Mouse (Mus musculus): ENCODE measurements around the gene Apoc3. TPM values are rescaled to one million over a fixed set of nuclear protein-coding genes. Genes with fewer than 3 reads are reported as not detected.

Apoc3 gene
- polyA plus RNA-seq, 1 experiment from 2014 or later, result not detected

DNA sequence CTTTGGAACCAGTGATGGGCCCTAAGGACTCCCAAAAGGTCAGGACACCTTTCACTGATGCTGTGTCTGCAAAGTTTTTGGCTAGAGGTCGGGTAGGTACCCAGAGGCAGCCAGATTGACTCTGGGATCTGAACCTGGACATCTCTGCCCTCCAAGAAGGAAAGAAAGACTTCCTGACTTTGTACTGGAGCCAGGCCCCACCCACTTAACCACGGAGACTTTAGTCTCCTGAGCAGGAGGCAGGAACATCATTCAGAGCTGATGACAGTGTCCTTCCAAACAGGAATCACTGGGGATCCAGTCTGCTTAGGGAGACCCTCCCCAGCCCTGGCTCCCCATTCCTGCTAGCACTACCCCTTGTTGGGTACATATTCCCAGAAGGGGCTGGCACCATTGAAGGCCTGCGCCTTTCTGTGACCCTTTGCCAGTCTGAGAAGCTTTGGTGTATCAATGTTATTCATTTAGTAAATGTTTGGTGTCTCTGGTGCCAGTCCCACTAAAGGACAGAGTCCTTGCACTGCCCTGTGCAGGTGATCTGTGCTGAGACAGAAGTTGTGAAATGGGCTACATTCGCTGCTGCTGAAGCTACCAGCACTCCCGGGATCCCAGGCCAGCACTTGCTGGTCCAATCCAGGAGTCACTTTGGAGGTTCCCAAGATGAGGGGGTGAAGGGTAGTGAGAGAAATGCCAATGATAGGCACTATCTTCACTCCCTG is 10.3 kb downstream of the Apoc3 start:
- ATAC-seq (ENCODE audit: low FRiP score, low TSS enrichment), result no peak
- WGBS, result 64% methylated on average over 5 of the region's 5 CpGs
- peaks cover 33% of the 10 kb centered on the region for H3K36me3 ChIP-seq (ENCODE audit: control insufficient read depth, insufficient read depth, low read length)

DNA sequence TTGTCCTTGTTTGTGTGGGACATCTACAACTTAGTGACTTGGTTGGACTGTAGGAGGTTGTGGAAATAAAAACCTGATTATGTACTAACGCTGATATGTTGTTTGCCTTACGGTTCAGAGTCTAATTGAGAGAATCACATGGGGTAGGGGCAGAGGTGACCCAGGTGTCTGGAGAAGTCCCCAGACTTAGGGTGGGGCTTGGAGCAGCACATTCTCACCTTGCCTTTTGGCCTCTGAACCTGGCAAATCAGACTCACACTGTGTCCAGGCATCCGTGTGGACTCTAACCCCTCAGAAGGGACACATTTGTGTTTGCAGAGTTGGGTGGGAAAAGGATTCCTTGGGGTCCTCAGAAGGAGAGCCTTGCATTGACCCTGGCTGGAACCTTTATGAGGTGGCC is 11.3 kb downstream of the Apoc3 start:
- no peaks in the 10 kb centered on the region for H3K4me1 ChIP-seq (ENCODE audit: control insufficient read depth, insufficient read depth, low read length)
- no peak overlapping the region for H3K4me2 ChIP-seq (ENCODE audit: low read length)
- peaks cover 43% of the 10 kb centered on the region for H3K36me3 ChIP-seq (ENCODE audit: control insufficient read depth, insufficient read depth, low read length)
- DNase-seq (no peak), ATAC-seq (ENCODE audit: low FRiP score, low TSS enrichment) (no peak)
- WGBS, result 90% methylated on average over 3 of the region's 3 CpGs
- H3K27ac ChIP-seq (replicated peaks; ENCODE audit: low read depth, low read length), result no peak overlapping the region
- no peaks in the 10 kb centered on the region for H3K27me3 ChIP-seq (ENCODE audit: control insufficient read depth, insufficient read depth, low read length)
- H3K4me3 ChIP-seq (replicated peaks; ENCODE audit: low read depth, low read length), result no peak overlapping the region
- no peaks in the 10 kb centered on the region for H3K9me3 ChIP-seq (ENCODE audit: control insufficient read depth, low read length)
- H3K9ac ChIP-seq (replicated peaks; ENCODE audit: low read length), result no peak overlapping the region

More for the DNA sequence above, 10.3 kb downstream of the Apoc3 start:
- Histone ChIP-seq H3K9me3 (ENCODE audit: control insufficient read depth, low read length) (no peaks in the 10 kb centered on the region), H3K4me1 (ENCODE audit: control insufficient read depth, insufficient read depth, low read length) (no peaks in the 10 kb centered on the region), H3K9ac (replicated peaks; ENCODE audit: low read length) (no peak overlapping the region), H3K4me2 (ENCODE audit: low read length) (no peak overlapping the region), H3K27me3 (ENCODE audit: control insufficient read depth, insufficient read depth, low read length) (no peaks in the 10 kb centered on the region), H3K4me3 (replicated peaks; ENCODE audit: low read depth, low read length) (no peak overlapping the region), H3K27ac (replicated peaks; ENCODE audit: low read depth, low read length) (no peak overlapping the region)
- no peak for DNase-seq

DNA sequence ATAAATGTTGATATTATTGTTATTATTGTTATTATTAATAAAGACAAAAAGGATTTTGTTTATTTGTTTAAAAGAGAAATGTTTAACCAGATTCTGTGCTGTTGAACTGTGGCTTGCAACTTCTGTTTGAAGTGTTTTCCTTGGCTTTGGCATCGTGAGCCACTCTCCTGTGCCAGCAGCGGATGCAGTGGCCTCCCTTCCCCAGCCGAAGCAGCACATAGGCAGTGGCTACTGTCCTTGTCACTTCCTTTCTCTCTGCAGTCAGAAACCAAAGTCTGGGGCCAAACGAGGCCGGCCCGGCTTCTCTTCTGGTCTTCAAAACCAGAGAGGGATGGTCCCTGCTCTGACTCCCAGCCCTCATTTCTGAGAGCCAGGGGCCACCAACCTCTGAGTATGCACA is 12.3 kb downstream of the Apoc3 start:
- H3K4me1 ChIP-seq (ENCODE audit: control insufficient read depth, insufficient read depth, low read length), result no peaks in the 10 kb centered on the region
- no peak overlapping the region for H3K4me3 ChIP-seq (replicated peaks; ENCODE audit: low read depth, low read length)
- H3K4me2 ChIP-seq (ENCODE audit: low read length), result no peak overlapping the region
- WGBS, result 93% methylated on average over 6 of the region's 6 CpGs
- no peaks in the 10 kb centered on the region for H3K9me3 ChIP-seq (ENCODE audit: control insufficient read depth, low read length)
- DNase-seq (no peak), ATAC-seq (ENCODE audit: low FRiP score, low TSS enrichment) (no peak)
- no peaks in the 10 kb centered on the region for H3K27me3 ChIP-seq (ENCODE audit: control insufficient read depth, insufficient read depth, low read length)
- H3K36me3 ChIP-seq (ENCODE audit: control insufficient read depth, insufficient read depth, low read length), result peaks cover 43% of the 10 kb centered on the region
- no peak overlapping the region for H3K9ac ChIP-seq (replicated peaks; ENCODE audit: low read length)
- no peak overlapping the region for H3K27ac ChIP-seq (replicated peaks; ENCODE audit: low read depth, low read length)

DNA sequence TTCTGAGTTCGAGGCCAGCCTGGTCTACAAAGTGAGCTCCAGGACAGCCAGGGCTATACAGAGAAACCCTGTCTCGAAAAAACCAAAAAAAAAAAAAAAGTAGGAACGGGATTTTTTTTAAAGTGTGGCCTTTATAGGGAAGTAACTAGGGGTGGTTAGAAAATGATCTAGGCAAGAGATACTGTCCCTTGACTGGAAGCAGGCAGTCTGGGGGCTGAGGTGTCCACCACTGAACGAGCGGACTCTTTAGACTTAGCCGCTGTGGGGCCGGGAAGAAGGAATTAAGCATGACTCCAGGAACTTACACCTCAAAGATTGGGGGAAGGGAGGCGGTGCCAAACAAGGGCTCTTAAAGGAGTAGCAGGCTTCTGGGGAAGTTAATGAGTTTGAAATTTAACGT is 17.3 kb downstream of the Apoc3 start:
- peaks cover 55% of the 10 kb centered on the region for H3K36me3 ChIP-seq (ENCODE audit: control insufficient read depth, insufficient read depth, low read length)
- 86% methylated on average over 9 of the region's 9 CpGs for WGBS
- ATAC-seq (ENCODE audit: low FRiP score, low TSS enrichment), result no peak

DNA sequence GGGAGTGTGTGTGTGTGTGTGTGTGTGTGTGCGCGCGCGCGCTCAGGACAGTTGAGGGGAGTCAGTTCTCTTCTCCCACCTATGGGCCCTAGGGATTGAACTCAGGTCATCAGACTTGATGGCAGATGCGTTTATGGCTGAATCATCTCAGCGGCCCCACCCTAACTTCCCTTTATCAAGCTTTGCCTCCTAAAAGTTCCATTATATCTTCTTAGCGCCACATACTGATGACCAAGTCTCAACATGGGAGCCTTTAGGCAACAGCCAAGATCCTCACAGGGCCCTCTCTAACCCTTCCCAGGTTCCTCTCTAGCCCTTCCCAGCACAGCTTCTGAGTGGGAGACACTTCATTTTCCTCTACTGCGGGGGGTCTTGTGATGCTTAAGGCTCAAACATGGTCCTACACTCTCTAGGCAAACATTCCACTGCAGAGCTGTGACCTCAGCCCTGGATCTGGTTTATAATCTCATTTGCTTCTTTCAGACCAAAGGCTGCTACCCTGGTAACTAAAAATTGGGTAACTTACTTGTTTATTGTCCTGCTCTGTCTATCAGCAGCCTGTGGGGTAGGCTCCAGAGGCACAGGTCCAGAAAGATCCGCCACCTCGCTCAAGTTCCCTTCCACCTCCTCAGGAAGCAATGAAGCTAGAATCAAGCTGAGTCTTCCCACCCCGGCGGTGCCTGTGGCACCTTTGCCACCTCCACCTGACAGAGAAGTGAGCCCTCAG is 18.5 kb downstream of the Apoc3 start:
- DNase-seq (no peak), ATAC-seq (ENCODE audit: low FRiP score, low TSS enrichment) (no peak)
- Histone ChIP-seq H3K4me3 (replicated peaks; ENCODE audit: low read depth, low read length) (no peak overlapping the region), H3K4me2 (ENCODE audit: low read length) (no peak overlapping the region), H3K36me3 (ENCODE audit: control insufficient read depth, insufficient read depth, low read length) (peaks cover 53% of the 10 kb centered on the region), H3K9me3 (ENCODE audit: control insufficient read depth, low read length) (no peaks in the 10 kb centered on the region), H3K27me3 (ENCODE audit: control insufficient read depth, insufficient read depth, low read length) (no peaks in the 10 kb centered on the region), H3K27ac (replicated peaks; ENCODE audit: low read depth, low read length) (no peak overlapping the region), H3K9ac (replicated peaks; ENCODE audit: low read length) (no peak overlapping the region), H3K4me1 (ENCODE audit: control insufficient read depth, insufficient read depth, low read length) (no peaks in the 10 kb centered on the region)
- 97% methylated on average over 13 of the region's 13 CpGs for WGBS

More for the DNA sequence above, 17.3 kb downstream of the Apoc3 start:
- no peak for DNase-seq
- no peak overlapping the region for H3K27ac ChIP-seq (replicated peaks; ENCODE audit: low read depth, low read length)
- H3K9ac ChIP-seq (replicated peaks; ENCODE audit: low read length), result no peak overlapping the region
- no peaks in the 10 kb centered on the region for H3K4me1 ChIP-seq (ENCODE audit: control insufficient read depth, insufficient read depth, low read length)
- H3K9me3 ChIP-seq (ENCODE audit: control insufficient read depth, low read length), result no peaks in the 10 kb centered on the region
- H3K4me3 ChIP-seq (replicated peaks; ENCODE audit: low read depth, low read length), result no peak overlapping the region
- no peak overlapping the region for H3K4me2 ChIP-seq (ENCODE audit: low read length)
- H3K27me3 ChIP-seq (ENCODE audit: control insufficient read depth, insufficient read depth, low read length), result no peaks in the 10 kb centered on the region

DNA sequence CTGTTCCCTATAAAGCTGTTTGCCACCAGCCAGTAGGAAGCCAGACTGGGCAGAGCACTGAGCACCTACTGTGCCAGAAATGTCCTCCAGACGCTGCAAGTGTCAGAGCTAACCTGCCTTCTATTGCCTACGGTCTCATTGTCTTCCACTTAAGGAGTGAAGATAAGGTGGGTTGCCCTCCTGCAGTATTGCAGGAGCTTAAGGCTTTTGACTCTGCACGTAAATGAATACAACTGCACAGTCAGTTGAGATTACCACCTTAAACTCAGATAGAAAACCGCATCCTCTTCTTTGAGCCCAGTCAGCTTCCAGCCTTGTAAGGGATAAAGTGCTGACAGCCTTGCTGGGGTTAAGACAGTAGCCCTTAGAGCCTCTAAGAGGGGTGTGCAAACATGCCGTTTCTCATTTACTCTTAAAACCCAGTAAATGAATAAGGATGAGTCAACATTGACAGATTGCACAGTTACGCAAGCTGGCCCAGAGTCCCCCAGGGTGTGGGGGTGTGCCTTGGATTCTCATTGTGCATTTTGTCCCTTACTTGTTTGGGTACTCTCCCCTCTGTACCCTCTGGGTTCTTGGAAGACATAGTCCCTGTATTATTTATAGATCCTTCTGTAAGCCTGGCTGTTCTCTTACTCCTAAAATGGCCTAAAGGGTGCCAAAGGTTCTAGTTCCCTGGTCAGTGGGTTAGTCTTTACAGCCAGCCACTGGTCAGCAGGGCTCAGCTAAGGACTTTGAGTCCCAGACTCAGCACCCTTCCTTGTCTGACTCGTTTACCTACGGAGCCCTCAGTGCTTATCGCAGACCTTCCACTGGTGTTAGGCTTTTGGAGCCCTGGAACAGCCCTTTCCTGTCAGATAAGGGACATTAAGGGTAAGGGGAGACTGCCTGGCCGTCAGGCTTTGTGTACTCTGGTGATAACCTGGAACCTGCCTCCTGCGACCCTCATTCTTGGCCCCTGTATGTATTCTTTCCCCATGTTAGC is 19.8 kb downstream of the Apoc3 start:
- Histone ChIP-seq H3K27me3 (ENCODE audit: control insufficient read depth, insufficient read depth, low read length) (no peaks in the 10 kb centered on the region), H3K9me3 (ENCODE audit: control insufficient read depth, low read length) (no peaks in the 10 kb centered on the region), H3K36me3 (ENCODE audit: control insufficient read depth, insufficient read depth, low read length) (peaks cover 52% of the 10 kb centered on the region), H3K27ac (replicated peaks; ENCODE audit: low read depth, low read length) (no peak overlapping the region), H3K4me3 (replicated peaks; ENCODE audit: low read depth, low read length) (no peak overlapping the region), H3K9ac (replicated peaks; ENCODE audit: low read length) (no peak overlapping the region), H3K4me2 (ENCODE audit: low read length) (no peak overlapping the region), H3K4me1 (ENCODE audit: control insufficient read depth, insufficient read depth, low read length) (no peaks in the 10 kb centered on the region)
- no peak for ATAC-seq (ENCODE audit: low FRiP score, low TSS enrichment)
- DNase-seq, result no peak
- 88% methylated on average over 11 of the region's 11 CpGs for WGBS

DNA sequence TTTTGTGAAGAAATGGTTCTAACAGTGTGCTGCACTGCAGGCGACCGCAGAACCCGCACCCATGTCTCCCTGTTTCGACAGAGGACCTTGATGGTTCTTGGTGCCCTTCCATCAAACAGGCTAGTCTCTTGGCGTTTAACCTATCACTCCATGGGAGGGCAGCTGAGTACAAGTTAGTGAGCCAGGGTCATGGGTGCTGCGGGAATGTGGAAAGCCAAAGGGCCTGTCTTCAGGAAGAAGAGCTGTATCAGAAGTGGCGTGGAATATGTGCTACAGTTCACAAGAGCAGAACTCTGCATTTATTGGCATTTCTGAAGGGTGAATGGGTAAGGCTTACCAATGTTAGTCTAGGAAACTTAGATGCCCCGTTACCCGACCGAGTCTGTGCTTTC is 20.5 kb downstream of the Apoc3 start:
- ATAC-seq (ENCODE audit: low FRiP score, low TSS enrichment) (no peak), DNase-seq (no peak)
- H3K4me2 ChIP-seq (ENCODE audit: low read length), result no peak overlapping the region
- H3K4me3 ChIP-seq (replicated peaks; ENCODE audit: low read depth, low read length), result no peak overlapping the region
- H3K4me1 ChIP-seq (ENCODE audit: control insufficient read depth, insufficient read depth, low read length), result no peaks in the 10 kb centered on the region
- peaks cover 52% of the 10 kb centered on the region for H3K36me3 ChIP-seq (ENCODE audit: control insufficient read depth, insufficient read depth, low read length)
- no peaks in the 10 kb centered on the region for H3K9me3 ChIP-seq (ENCODE audit: control insufficient read depth, low read length)
- no peak overlapping the region for H3K27ac ChIP-seq (replicated peaks; ENCODE audit: low read depth, low read length)
- 95% methylated on average over 10 of the region's 10 CpGs for WGBS
- H3K27me3 ChIP-seq (ENCODE audit: control insufficient read depth, insufficient read depth, low read length), result no peaks in the 10 kb centered on the region
- H3K9ac ChIP-seq (replicated peaks; ENCODE audit: low read length), result no peak overlapping the region

DNA sequence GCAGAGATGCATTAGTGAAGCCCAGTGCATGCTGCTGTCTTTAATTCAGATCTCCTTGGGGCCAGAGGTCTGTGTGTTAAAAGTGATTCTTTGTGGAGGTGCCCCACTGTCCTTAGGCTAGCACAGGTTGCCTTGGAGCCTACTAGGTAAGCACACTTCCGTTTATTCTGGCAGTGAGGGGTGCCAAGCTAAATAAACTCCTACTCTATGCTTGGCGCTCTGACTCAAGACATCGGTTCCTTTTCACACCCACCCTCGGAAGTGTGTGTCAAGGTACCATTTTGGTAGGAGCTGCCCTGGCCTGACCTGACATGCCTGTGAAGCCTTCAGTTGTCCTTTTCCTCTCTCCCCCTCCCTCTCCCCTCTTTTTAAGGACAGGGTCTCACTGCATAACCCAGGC is 21.2 kb downstream of the Apoc3 start:
- Histone ChIP-seq H3K9ac (replicated peaks; ENCODE audit: low read length) (no peak overlapping the region), H3K4me2 (ENCODE audit: low read length) (no peak overlapping the region), H3K4me1 (ENCODE audit: control insufficient read depth, insufficient read depth, low read length) (no peaks in the 10 kb centered on the region), H3K36me3 (ENCODE audit: control insufficient read depth, insufficient read depth, low read length) (peaks cover 50% of the 10 kb centered on the region), H3K27me3 (ENCODE audit: control insufficient read depth, insufficient read depth, low read length) (no peaks in the 10 kb centered on the region), H3K4me3 (replicated peaks; ENCODE audit: low read depth, low read length) (no peak overlapping the region), H3K9me3 (ENCODE audit: control insufficient read depth, low read length) (no peaks in the 10 kb centered on the region), H3K27ac (replicated peaks; ENCODE audit: low read depth, low read length) (no peak overlapping the region)
- DNase-seq (no peak), ATAC-seq (ENCODE audit: low FRiP score, low TSS enrichment) (no peak)
- 96% methylated on average over 4 of the region's 4 CpGs for WGBS

All from midbrain, embryonic 14.5 days (tissue).